Mouse (Mus musculus): Measurements from ENCODE around the gene Vti1a. TPM values are rescaled to one million over a fixed set of nuclear protein-coding genes. Genes with fewer than 3 reads are reported as not detected.
A peak's percentile ranks its signal among the peaks of the same experiment; 100 is the strongest.

Vti1a gene
- total RNA-seq, 2 experiments from 2014 or later, result 30.2 to 33.6 TPM

DNA sequence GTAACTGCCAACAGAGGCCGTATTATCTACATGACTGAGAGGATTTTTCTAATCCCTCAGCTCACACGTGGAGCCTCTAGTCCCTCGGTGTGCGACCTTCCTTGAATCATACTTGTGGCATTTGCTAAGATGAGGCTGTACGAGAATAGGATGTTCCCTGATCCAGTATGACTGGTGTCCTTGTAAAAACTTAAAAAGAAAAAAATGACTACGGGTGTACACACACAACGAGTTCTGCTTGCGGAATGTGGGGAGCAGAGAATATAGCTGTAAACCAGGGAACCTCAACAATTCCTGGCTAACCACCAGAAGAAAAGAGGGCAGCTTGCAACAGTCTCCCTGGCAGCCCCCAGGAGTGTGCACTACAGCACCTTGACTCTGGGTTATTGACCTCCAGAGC, 300.8 kb downstream of the Vti1a start:
- DNase-seq (ENCODE audit: low spot score in 2 of 2), result peak in 1 of 2 experiments; percentile 14

DNA sequence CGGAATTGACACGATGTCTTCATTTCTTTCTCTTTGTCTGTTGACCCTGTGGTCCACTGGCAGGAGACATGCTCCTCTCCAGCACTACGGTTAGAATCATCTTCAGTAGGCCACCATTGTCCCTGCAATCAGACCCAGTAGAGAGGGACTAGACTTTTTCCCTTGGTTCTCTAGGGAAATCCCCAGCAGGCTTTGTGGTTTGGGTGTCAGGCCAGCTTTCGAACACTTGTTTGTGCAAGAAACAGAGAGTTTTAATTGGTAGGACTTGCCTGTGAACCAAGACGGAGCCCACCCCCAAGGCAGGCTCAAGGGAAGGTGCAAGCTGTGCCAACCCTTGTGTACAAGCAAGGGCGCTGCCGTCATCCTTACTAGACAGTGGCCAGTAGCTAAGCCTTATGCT, 302.5 kb downstream of the Vti1a start:
- no peak for DNase-seq (ENCODE audit: low spot score in 2 of 2)

DNA sequence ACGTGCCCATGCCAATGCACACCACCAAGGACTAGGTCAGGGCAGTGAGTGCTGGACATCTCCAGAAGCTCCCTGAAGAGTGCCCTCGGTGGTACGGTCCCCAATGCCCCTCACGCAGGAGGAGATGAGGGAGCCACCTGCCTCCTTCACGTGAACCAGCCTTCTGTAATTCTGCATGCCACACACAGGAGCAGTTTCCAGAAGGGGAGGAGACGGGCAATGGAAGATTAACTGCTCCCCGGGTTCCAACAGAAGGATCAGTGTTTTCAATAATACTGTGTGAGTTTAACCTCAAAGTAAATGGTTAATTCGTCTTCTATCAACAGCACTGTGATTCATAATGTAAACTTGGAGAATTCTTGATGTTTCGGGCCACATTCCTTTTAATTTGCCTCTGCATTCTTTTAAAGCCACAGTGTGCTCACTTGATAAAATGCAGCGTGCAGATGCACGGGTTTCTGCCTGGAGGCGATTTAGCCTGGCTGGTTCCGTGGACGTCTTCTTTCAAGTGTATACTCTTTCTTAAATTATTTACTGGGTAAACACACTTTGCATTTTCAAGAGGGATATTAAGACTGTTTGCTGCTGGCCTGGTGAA, 304.4 kb downstream of the Vti1a start:
- no peak for DNase-seq (ENCODE audit: low spot score in 2 of 2)

DNA sequence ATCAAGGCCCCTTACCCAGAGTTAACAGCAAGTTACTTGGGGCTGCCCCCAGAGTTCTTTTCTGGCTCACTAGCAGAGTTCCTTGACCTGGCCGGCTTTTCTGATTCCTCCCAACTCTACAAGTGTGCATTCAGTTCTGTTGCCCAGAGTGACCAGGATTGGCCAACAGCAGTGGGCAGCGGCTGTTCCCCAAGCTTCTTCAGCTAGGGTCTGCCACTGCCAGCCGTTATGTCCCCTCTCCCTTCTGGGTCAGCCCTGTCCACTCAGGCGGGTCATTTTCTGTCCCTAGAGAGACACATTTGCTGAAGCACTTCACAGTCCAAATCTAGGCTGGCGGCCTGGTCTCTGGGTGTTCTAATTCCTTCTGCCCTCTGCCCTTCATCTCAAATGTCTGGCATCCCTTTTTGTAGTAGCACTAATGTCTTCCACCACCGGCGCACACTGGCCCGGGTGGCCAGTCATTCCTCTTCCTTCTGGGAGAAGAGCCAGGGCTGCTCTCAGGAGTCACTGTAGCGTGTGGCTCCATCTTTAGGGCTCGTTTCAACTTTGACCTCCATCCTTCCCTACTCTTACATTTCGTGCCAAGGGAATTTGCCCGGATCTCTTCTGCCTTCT, 305.0 kb downstream of the Vti1a start:
- DNase-seq (ENCODE audit: low spot score in 2 of 2), result no peak

DNA sequence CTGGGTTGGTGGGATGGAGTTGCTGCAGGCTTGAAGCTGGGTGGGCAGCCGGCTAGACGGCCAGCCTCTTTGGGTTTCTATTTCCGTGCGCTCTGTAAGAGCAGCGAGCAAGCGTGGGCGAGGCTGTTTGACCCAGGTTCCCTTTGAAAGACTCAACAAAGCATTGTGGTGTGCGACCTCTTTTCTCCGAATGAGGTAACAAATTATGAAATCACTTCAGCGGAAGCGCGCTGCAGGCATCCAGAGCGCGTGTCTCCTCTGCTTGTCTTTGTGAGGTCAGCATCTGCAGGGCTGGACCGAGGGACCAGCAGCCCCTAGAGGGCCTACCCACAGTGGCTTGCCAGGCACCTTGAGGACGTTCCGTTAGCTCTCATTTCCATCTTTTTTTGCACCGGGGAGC, 306.7 kb downstream of the Vti1a start:
- no peak for DNase-seq (ENCODE audit: low spot score in 2 of 2)

DNA sequence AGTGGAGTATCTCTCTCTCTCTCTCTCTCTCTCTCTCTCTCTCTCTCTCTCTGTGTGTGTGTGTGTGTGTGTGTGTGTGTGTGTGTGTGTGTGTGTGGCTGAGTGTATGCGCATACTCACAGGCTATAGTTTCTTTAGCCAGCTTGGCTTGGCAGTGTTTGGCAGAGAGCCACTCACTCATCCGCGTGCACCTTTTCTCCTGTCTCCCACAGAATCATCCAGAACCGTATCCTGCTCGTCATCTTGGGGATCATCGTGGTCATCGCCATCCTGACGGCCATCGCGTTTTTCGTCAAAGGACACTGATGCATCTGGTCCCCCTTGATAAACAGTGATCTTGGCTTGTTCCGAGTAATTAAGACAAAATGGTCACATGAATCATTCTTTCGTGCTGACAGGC, 307.5 kb downstream of the Vti1a start:
- DNase-seq (ENCODE audit: low spot score in 2 of 2), result no peak

DNA sequence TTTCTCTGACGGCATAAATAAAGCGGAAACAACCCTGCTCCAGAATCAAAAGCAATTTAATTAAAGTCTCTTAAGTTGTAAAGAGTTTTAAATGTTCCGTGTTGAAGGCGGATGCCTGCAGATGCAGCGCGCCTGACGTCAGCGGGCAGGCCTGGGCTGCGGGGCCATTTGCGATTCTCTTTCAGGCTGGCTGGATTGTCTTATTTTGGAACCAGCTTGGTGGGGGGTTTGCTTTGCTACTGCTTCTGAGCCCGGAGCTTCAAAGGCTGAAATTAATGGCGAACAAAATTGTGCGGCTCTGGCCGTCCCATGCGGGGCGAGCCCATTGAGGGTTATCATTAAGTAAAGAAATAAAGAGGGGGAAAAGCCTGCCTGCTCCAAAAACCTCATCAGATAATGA, 310.4 kb downstream of the Vti1a start:
- DNase-seq (ENCODE audit: low spot score in 2 of 2), result no peak

DNA sequence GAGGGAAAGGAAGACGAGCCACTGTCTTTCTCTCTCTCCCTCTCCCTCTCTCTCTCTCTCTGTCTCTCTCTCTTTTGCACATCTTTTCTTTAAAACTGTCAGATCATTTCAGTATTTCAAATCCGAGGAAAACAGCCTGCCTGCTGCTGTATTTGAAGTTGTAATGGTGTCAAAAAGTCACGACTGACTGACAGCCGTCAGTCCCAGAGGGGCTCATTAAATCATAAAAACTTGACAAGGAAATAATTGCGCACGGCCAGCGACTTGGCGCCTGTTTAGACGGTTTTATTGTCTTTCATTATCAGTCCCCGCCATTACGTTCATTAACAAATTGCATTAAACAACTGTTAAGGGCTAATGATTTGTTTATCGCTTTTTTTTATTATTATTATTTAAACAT, 310.9 kb downstream of the Vti1a start:
- DNase-seq (ENCODE audit: low spot score in 2 of 2), result no peak

DNA sequence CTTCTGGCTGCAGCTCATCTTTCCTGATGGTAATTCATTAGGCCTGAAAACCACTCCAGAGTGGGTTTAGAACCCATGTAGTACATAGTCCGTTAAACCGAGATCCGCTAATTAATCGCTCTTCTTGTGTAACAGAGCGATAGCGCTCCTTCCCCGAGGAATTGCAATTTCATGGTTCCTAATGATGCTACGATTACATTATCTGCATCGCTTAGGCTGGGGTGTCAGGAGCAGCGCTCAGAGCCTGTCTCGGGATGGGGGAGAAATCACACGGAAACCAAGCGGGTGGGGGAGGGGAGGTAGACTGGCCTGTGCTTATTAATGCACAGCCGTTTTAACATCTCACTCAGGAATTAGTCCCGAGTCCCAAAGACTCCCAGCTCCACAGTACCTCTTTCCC, 319.4 kb downstream of the Vti1a start:
- no peak for DNase-seq (ENCODE audit: low spot score in 2 of 2)

DNA sequence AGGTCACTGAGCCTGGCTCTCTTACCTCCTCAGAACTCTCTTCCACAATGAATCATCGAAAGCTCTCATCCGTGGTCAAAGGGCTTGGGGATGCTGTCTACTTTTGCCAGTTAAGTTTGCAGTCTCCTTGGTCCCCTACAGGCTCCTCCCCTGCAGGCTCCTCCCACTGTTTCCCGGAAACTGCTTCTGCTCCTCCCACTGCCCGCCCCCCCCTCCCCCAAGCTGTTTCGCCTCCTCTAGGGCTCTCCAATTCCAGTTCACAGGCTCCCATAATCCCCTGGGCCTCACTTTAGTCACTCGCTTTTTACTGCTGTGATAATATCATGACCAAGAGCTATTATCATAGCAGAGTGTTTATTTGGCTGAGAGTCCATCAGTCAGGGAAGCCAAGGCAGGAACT, 324.2 kb downstream of the Vti1a start:
- DNase-seq (ENCODE audit: low spot score in 2 of 2), result no peak

DNA sequence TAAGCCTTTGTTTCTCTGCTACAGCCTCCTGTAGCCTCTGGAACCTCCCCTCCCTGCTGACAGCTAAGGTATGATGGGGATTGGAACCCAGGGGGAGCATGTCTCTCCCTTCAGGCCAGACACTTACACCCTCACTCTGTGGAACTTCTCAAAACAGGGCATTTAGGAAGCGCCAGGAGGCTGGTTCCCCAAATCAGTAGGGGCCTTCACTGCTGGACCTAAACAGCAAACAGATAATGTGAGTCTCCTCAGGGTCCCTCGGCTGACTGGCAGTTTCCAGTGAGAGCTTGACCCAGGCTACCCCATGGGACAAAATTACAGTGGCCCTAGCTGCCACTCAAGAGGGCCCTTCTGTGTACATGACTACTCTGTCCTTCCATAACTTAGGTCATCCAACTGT, 325.8 kb downstream of the Vti1a start:
- no peak for DNase-seq (ENCODE audit: low spot score in 2 of 2)

DNA sequence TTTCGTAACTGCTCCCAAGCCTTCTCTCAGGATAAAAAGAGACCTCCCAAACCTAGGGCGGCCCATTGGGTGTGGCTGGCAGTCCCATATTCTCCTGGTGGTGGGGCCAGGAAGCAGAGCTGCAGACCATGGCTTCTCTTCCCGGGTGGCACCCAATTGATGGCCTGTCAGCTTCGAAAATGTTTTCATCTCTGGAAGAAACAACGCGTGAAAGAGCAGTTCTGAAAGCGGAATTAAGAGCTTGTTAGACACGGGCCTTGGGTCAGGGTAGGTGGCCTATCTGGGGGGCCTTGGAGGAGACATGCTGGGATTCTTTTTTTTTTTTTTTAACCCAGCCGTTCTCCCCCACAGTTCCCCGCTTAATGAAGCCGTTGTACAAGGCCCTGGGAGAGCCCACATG, 326.3 kb downstream of the Vti1a start:
- no peak for DNase-seq (ENCODE audit: low spot score in 2 of 2)

DNA sequence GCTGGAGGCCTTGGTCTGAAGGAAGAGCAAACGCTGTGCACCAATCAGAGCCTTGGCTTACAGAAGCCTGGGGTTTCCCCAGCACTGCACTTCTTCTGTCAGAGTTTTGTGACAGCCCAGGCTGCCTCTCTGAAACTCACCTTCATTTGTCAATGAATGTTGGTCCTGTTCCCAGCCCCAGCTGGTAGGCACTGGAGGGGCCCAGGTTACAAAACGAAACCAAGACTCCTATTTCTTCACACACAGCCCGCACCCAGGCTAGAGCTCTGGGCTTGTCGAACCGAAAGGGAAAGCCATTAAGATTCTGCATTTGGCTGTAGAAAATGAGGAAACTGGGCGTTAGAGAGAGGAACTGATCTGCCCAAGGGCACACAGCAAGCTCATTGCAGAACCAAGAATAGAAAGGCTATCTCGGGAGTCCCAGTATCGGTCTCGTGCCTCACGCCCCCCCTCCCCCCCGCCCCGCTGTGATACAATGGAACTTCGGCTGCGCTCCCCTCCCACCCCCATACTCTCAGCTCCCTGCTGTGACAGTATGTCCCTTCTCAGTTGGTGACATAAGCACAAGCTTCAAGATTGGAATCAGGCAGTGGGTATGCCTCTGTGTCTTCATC, 327.3 kb downstream of the Vti1a start:
- peak; percentile 21 to 30 for DNase-seq (ENCODE audit: low spot score in 2 of 2)

DNA sequence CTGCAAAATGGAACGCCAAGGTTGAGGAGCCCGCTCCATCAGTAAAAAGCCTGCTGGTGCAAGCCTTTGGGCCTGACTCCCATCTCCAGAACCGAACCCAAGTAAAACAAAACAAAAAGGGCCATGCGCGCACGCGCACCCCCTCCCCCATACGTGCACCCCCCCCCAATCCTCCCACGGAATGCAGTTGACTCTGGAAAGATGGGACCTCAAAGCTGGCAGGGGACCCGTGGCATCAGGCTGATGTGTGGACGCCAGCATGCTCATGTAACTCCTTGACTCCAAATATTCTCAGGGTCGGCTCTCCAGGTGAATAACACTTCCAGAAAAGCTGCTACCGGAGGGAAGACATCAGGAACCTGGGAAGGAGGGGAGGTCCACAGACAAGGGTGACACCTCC, 327.8 kb downstream of the Vti1a start:
- DNase-seq (ENCODE audit: low spot score in 2 of 2), result no peak

DNA sequence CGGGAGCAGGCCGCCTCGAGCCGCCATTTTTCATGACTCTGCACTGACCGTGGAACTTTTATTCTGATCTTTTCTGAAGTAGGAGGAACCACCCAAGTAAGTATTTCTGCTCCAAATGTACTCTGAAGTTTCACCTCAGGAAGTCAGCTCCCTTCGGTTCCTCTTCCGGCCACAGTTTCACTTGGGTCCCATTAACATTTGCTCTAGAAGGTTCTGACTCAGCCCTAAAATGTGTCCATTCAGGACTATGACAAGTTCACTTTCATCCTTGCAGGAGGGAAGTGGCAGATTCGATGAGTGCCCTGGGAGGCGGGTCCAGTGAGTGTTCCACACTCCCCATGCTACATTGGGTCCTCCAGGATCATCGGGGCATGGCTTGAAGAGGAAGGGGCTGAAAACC, 333.3 kb downstream of the Vti1a start:
- no peak for DNase-seq (ENCODE audit: low spot score in 2 of 2)

DNA sequence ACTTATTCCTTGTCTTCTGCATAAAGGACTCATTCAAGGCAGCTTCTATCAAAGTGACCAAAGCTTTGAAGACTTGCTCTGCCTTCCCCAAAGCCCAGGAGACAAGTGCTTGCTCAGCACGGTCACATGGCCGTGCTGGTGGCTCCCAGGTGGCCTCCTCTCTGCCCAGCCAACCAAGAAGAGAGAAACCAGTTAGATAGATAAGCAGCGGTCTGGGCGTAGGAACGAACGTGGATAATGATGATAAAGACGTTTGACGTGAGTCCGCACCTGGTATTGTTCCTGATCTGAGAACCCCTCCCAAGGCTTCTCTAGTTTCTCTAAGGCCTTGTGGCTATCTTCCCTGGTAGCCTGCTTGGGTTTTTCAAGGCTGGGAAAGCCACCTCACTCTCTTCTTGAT, 334.9 kb downstream of the Vti1a start:
- no peak for DNase-seq (ENCODE audit: low spot score in 2 of 2)

DNA sequence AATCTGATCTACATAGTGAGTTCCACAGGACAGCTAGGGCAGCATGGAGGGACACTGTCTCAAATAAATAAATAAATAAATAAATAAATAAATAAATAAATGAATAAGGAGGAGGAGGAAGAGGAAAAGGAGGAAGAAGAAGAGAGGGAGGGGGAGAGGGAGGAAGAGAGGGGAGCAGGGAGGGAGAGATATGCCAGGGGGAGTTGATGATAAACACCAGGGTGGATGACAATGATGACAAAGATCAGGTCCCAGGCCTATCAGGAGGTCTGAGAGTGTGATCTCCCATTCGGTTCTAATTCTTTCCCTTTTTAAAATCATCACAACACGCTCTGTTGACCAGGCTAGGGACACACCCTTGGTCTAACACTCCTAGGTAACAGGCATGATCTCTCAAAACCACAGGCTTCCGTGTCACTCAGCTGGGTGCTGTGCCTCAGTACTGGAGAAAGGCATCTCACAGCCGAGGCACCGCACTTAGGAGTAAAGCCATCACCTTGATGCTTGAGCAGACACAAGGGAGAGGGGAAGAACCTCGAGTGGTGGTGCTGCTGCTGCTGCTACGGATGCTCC, 336.7 kb downstream of the Vti1a start:
- no peak for DNase-seq (ENCODE audit: low spot score in 2 of 2)

DNA sequence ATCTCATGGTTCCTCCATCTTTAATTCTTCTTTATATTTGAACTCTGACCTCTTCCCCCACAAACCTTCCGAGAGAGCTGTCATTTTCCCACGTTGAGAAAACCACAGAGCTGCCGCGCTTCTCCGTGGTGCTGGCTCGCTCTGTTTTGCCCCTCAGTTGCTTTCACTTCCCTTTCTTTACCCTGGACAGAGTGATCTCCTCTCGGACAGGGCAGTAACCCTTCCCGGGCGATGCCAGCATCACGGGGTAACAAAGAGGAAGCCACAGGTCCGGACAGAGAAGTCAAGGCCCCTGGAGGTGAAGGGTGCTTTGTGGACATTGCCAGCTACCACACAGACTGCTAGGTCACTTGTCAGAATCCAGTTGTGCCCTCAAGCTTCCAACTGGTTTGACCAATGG, 344.1 kb downstream of the Vti1a start:
- no peak for DNase-seq (ENCODE audit: low spot score in 2 of 2)

DNA sequence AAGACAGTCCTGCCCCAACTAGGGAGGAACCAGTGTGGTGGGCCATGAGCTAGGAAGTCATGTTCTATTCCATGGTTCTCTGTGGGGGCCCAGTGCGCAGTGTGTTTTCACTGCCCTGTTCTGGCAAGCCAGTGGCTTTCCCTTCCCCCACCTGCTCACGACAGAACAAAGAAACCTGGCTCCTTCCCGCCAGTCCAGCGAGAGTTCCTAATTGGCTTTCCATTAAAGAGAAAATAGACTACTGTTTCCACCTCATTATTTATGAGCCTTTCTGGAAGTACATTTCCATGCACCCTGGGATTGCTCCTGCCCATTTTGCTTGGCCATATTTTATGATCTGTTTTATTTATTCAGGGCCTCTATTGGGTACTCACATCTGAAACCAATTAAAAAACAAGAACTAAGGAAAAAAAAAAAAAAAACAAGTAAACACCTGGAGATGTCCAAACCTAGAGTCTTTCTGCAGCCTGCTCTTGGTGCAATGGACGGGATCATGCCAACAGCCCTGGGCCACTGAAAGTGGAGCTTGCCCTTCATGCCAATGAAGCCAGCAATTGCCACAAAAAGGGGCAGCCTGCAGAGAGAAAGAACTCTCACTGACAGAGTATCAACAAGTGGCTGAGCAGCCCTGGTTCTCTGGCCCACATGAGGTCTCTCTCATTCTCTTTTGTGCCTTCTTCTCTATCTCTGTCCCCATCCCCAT, 346.6 kb downstream of the Vti1a start:
- DNase-seq (ENCODE audit: low spot score in 2 of 2), result no peak

DNA sequence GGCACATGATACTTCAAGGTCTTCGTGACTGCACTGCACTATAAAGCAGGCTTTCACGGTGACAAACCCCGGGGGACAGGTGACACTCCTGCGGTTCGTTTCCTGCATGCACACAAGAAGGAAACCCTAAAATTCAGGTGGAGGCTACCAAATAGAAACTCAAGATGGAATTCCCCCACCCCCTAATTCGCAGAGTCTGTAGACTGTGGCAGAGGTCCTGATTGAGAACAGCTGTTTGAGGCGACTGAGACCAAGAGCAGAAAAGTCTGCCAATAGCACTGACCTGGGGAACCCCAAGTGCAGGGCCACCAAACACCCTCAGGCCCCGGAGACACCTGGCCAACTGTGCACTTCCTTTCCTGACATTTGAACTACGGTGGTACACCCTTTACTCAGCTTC, 351.7 kb downstream of the Vti1a start:
- DNase-seq (ENCODE audit: low spot score in 2 of 2), result no peak

DNA sequence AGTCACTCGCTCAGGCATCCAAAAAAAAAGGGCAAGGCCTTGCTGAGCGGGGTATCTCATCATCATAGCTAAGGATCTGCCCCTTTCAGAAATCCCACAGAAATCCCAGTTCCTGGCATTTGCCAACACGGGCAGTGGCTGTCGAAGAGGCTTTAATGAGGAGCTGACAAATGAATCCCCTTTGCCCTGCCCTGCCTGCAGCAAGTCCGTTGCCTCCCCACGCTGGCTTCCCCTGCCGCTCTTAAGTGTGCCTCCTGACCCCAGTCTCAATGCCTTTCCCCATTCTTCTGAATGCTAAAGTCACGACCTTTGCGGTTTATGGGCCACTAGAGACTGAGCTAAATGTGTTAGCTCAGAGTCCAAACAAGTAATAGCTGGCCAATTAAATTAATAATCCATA, 352.8 kb downstream of the Vti1a start:
- no peak for DNase-seq (ENCODE audit: low spot score in 2 of 2)

All from adrenal gland, adult 18-20 months (tissue).